Mouse (Mus musculus): ENCODE measurements around the gene Rps6kl1.
"Not testable (repeated sequence)": the region's sequence is repeated elsewhere in the genome, so short reads cannot be mapped to it uniquely, and the experiment has no call there.

Gene Rps6kl1

DNA sequence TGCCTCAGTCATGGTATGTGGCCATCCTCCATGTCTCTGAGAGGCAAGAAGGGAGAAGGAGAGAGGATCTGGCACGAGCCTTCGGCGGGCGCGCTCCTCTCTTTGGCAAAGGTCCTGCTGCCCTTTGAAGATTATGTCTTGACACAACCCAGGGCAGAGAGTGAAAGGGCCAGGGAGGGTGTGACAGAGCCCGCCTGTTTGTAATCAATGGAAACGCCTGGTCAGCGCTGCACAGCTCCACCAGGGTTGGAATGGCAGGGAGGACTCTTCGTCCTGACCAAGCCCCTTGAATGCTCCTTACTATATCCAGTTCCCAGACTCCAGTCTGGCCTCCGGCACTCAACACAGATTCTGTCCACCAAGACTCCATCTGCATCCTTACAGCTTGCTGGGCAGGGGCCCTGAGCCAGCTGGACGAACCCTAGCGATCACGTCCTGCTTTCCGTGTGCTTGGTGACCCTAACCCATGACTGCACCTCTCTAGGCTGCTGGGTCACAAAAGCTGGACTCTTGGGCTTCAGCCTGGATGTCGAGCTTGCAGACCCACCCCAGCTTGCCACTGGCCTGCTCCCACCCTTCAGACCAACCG is 24.1 kb upstream of the Rps6kl1 start:
- DNase-seq (ENCODE audit: low spot score) = no peak

DNA sequence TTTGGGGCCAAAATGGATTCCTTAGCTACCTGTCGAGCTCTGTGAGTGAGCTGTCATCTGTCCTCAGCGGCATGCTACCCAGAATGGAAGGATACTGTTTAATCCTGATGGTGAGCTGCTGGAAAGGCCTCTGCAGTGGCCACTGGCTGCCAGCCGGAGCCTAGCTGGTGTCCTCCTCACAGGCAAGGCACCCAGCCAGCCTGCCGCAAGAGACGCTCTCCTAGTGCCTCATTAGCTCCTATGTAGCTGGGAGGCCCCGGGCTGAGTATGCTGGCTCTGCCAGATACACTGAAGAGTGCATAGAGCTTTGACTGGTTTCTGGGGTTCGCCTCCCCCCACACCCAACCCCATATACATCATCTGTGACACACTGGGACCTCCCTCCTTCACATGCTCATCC is 23.0 kb upstream of the Rps6kl1 start:
- no peak for DNase-seq (ENCODE audit: low spot score)

DNA sequence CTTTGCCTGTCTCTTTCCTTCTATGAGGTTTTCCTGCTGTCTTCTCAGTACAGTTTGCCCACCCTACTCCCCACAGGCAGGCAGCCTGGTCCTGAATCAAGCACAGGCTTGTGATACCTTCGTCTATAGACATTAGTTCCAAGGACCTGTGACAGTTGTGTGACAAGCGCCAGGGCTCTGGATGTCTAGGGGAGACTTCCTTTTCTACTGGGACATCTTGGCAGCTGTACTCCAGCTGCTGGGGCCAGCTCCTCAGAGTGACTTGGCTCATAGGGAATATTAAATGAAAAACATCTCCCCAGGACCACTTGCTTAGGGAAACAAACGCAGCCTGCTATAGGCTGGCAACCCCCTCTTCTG is 19.9 kb upstream of the Rps6kl1 start:
- DNase-seq (ENCODE audit: low spot score) = no peak

DNA sequence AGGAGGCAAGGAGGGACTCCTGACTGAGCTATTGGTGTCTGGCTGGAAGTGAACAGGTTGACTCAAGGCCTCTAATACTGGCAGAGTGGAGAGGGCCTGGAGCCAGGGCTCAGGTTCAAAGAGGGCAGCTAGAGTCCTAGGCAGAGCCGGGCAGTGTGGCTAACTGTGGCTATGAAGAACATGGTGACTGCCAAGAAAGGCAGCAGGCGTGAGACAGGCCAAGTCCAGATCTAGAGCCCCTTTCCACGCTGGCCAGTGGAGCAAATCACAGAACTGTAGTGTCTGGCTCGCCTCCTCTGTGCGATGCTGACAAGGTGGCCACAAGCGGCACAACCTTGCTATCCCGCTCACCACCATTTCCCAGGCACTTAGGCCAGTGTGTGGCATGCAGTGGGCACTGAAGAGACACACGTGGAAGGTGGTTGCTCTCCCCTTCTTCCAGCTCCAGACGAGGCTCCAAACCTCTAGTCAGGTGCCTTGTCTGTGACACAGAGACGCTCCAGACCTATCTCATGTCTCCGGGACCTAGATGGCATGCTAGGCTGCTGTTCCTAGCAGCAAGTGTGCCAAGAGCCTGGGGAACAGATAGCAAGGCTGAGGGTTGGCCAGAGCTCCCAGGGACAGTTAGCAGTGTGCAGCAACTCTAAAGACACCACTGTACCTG is 19.4 kb upstream of the Rps6kl1 start:
- DNase-seq (ENCODE audit: low spot score) = no peak

DNA sequence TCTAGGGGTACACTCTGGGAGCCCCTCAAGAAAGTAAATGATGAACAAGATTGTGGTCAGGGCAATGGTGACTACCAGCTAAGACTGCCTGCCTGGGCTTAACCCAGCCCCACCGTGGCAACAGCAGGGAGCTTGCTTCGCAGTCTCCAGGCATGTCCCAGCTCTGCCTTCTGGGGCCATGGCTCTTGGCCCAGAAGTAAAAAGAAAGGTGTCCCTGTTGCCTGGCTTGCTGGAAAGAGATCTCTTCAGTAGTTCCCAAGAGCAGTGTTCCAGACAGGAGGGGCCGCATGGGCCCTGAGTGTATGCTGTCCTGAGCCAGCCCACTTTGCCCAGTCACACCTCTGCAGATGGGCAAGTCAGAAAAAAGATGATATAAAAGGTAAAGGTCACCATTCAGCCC is 18.8 kb upstream of the Rps6kl1 start:
- no peak for DNase-seq (ENCODE audit: low spot score)

DNA sequence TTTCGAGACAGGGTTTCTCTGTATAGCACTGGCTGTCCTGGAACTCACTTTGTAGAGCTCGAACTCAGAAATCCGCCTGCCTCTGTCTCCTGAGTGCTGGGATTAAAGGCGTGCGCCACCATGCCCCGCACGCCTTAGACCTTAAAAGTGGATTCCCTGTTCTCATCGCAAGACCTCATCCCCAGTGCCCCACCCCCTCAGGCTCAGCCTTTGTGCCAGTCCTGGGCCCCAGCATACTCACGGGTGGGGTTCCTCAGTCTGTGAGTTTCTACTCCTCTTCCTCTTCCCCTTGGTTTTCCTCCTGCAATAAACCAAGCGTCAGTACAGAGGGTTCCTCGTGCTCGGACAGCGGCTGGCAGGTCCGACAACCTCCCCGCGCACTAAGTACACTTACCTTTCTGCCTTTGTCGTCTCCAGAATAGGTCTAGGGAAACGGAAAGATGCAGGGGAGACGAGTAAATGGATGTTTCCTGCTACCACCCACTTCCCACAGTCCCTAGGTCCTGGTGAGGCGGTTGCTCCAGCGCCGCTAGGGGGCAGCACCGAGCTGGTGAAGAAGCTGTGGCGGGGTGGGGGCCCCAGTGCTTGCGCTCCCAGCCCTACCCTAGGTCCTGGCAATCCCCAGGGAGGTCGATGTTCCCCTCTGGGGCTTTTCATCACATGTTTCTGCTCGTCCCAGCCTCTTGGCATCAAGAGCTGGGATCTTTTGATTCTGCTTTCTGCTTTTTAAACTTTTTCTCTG is 18.2 kb upstream of the Rps6kl1 start:
- DNase-seq (ENCODE audit: low spot score) = peak; percentile 88

DNA sequence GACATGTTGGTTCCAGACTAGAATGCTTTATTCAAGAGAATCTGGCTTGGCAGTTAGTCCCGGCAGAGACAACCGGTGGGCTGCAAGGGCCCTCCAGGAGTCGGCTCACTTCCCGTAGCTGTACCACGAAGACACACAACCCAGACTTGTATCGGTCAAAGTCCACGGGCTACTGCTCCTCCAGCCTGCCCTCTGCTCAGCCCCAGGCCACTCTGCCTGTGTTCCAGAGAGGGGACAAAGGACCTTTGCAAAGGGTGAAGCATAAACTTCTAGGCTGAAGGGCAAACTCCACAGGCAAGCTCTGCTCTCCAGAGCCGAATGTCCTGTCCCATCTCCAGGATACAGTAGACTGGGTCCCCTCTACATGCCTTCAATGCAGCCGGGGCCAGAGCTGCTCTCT is 15.6 kb upstream of the Rps6kl1 start:
- DNase-seq (ENCODE audit: low spot score) = no peak

DNA sequence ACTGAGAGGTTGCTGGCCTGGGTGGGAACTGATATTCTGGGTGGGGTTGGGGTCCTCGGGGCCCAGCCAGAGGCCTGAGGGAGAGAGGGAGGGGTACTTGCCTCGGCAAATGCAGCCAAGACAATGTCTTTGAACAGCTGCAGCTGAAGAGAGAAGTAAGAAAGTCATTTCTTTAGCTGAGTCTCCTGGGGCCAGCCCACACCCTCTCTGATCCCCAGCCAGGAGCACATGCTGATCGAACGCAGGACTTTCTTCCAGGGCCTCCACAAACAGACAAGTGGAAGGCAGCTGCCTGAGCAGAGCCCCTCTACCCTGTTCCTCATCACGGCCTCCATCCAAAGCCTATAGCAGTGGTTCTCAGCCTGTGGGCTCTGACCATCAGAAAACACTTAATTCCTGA is 13.9 kb upstream of the Rps6kl1 start:
- DNase-seq (ENCODE audit: low spot score) = no peak

DNA sequence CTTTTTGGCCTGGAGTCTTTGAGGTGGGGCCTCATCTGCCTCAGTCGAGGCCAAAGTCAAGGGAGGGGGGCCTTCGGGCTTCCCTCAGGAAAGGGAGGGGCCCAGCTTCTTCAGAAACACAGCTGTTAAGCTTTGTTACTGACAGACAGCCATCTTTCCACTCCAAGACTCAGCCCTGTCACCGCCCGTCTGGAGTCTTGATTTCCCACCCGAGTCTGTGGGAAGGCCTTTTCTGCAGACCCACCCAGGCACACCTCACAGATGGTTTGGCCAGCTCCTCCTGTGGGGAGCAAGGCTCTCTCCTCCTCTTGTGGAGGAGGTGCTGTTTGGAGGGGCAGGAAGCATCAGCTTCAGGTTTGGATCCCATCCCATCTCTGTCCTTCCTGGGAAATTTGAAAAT is 8.5 kb upstream of the Rps6kl1 start:
- no peak for DNase-seq (ENCODE audit: low spot score)

DNA sequence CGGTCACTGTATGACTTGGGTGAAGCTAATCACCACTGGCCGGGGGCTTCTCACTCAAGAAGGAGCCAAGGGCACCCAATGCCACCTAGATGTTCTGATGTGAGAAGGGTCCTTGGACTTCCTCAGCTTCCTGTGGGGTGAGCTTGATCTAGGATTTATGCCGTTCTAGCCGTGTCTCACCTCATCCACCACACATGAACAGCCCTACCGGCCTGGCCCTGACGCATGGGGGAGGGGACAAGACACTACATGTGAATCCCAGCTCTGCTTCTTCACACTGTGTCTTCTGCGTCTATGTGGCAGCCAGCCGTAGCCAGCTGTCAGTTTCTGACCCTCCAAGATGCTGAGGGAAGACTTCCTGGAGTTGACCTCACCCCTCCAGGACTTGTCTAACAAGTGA is 7.7 kb upstream of the Rps6kl1 start:
- no peak for DNase-seq (ENCODE audit: low spot score)

DNA sequence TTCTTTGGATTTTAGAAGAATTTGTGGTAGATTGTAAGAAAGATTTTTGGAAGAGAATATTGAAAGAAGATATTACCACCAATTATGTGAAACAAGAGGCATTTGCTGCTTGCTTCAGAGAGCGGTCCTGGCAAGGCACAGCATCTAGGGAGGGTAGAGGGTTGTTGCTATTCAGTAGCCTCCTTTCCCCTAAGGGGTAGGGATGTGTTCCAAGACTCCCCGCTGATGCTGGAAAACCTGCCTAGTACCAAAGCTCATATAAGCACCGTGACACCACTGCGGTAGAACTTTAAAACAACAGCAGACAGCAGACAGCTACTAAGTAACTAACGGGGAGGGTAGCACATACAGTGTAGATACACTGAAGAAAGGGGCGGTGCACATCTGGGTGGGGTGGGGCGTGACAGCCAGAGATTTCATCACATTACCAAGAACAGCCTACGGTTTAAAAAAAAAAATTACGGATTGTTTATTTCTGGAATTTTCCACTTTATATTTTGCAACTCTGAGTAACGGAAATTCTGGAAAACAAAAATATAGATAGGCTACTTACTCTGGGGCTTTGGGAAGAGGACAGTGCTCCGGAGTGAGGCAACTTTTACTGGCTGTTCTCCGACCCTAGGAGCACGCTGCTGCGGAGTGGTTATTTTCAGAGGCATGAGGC is 6.9 kb upstream of the Rps6kl1 start:
- DNase-seq (ENCODE audit: low spot score) = no peak

DNA sequence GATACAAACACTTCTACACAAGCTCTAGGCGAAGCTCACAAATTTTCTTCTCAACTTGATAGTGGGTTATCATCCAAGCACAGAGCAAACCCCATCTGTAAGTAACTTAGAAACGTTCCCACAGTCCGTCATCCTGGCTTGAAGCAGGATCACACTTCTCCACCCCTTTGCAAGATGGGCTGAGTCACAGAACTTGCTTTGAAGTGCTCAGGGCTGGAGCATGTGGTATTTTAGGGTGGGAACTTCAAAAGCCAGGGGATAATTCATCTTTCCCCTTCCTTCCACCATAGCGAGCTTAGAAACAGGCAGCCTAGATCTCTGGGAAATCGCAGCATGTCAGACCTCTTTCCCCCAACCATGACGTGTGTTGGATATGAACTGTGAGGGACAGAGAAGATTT is 5.3 kb upstream of the Rps6kl1 start:
- no peak for DNase-seq (ENCODE audit: low spot score)

DNA sequence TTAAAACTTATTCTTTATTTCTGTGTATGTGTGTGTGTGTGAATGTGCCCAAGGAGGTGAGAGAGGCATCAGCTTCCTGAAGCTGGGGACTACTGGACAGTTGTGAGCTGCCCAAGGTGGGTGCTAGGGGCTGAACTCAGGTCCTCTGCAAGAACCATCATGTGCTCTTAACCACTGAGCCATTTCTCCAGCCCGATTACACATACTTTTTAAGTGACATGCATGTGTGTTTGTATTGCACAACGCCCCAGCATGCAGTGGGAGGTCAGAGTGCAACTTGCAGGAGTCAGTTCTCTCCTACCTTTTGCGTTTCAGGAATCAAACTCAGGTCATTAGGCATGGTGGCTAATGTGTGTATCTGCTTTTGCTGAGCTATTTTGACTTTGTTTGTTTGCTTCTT is 1.9 kb upstream of the Rps6kl1 start:
- no peak for DNase-seq (ENCODE audit: low spot score)

DNA sequence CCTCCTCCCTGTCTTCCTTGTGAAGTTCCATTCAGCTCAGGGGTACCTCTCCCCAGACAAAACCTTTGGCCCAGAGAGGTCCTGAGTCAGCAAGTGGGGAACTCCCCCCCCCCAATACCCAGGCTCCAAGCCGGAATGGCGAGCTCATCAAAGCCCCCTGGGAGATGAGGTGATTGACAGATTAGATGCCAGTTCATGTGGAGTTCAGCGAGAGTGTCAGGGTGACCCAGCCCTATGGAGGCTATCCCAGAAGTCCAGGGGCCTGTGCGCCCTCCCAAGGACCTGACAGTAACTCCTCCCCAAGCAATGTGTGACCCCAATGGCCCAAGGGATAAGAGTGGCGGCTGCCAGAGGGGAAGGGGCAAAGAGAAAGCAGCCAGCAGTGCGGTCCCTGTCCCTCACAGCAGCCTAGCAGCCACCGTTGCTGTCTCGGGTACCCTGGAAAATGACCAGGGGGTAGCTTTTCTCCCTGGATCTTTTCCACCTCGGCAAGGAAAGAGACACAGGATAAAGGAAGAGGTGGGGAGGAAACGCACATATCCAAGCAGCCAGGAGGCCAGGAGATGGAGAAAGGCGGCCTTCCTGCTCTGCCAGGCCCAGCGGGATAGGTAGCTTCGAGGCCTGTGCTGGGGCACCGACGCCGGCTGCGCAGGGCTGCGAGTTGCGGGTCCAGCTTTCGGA is 603 bp downstream of the Rps6kl1 start:
- no peak for DNase-seq (ENCODE audit: low spot score)

DNA sequence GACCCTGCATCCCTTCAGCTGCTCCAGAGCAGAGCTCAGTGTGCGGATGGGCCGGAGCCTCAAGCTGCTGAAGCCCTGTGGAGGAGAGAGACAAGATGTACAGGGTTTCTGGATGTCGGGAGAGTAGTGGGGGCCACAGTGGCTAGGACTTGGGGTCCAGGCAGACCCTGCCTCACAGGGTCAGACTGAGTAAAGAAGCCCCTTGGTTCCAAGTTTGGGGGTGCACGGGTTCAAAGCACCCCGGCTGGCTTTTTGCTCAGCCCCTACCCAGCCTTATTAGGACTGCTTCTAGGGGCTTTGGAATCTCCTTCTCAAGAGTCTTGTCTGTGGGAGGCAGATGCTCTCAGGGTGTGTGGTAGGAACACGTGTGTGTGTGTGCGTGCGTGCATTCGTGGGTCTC is 4.2 kb downstream of the Rps6kl1 start:
- DNase-seq (ENCODE audit: low spot score) = no peak

DNA sequence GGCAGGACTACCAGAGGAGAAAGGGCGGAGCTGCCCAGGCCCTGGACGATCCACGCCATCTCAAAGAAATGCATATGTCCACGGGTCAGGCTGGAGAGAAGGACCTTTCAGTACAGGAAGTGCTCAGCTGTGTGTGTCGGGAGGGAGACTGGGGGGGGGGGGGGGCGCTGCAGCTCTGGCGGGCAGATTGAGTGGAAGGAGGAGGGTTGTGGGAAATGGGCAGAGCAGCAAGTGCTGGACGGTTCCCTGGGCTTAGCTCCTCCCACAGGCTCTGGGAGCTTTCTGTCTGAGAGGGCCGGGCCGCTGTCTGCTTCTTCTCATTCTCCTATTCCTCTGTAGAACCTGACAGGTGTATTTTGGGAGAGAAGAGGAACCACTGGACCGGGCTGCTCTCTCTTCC is 4.7 kb downstream of the Rps6kl1 start:
- no peak for DNase-seq (ENCODE audit: low spot score)

DNA sequence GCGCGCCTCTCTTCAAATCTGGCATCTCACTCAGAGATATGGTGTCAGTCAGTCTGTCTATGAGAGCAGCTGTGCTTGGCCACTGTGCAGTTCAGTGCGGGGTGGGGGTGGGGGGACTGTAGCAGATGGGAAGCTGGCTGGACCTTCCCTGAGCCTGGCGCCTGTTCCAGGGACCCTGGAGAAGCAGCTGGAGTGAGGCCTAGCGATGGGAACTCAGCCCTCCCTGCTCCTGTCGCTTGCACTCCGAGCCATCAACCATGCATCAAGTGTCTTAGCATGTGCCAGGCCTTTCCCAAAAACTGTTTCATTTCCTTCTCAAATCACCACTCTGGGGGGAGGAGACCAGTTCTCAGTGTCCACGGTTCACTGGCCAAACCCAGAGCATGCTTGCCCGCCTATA is 5.4 kb downstream of the Rps6kl1 start:
- no peak for DNase-seq (ENCODE audit: low spot score)

DNA sequence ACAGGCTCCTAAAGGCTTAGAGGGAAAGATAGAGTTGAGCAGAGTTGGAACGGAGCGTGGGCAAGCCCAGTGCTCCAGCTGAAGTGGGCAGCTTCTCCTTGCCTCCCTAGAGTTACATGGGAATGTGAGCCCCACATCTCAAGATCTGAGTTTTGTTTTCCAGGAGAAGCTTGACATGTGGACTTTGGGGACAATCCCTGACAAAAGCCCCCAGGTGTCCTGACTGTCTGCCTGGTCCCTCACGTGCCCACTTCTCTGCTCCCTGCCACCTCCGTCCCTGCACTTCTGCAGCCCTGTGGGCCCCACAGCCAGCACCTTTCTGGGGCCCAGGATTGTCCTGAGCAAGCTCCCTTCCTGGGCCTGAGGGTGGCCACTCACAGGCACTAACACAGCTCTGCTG is 6.2 kb downstream of the Rps6kl1 start:
- DNase-seq (ENCODE audit: low spot score) = no peak

DNA sequence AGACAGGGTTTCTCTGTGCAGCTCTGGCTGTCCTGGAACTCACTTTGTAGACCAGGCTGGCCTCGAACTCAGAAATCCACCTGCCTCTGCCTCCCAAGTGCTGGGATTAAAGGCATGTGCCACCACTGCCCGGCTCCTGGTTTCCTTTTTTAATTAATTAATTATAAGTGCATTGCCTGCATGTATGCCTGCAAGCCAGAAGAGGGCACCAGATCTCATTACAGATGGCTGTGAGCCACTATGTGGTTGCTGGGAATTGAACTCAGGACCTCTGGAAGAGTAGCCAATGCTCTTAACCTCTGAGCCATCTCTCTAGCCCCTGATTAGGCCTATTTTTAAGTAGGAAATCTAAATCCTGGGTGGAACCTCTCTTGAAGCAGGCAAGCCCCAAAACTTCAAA is 6.8 kb downstream of the Rps6kl1 start:
- not testable (repeated sequence) for DNase-seq (ENCODE audit: low spot score)

DNA sequence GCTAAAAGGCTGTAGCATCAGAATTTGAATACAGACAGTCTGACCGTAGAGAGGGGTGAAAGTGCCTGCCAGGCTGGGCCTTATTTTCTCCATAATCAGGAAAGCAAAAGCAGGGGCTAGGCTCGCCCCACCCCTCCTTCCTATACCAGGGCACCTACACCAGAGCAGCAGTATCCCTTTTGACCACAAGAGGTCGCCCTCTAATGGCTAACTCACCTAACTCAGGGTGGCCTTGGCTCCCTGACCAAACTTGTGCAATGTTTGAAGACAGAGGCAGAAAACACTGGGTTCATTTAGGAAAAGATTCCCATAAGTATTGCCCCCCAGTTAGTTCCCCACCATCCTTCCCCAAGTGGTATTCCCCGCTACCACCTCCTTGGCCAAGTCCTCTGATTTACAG is 8.3 kb downstream of the Rps6kl1 start:
- peak; percentile 84 for DNase-seq (ENCODE audit: low spot score)

DNA sequence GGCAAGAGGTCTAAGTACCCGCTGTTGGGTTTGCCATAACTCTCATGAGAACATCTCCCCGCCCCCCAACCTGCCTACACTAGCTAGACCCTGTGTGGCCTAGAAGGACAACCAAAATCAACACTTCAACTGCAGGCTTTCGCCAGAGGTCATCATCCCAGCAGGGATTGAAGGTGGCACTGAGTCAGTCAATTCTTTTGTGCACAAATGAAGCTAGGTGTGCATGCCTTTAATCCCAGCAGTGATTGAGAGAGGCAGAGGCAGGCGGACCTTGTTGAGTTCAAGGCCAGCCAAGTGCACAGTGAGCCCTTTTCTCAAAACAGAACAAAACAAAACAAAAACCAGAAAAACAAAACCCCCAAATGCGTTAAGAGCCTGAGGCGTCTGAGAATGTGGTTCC is 10.0 kb downstream of the Rps6kl1 start:
- no peak for DNase-seq (ENCODE audit: low spot score)

DNA sequence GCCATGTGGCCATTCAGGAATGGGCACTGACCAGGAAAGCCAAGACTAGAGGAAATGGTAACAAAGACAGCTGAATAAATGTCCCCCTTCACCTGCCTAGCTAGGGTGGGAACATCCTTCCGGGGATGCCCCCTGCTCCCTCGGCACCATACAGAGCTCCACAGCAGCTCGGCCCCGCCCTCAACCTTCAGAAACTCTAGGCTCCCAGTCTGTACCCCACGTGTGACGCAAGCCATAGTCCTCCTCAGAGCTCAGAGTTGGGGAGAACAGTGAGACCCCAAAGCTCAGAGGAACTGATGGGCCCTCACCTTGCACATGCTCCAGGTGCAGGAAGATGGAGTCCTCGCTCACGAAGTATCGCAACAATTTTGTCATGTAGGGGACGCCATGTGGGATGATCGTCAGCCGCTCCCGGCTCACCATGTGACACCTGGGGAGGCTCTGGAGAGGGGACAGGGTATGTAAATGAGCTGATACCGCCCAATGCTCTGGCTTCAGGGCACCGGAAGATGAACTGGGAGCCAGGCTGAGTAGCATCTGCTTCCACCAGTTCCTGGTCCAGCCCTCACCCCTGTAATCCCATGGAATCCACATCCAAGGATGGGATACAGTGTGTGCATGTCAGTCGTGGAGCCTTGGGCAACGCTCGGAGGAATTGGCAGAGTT is 10.9 kb downstream of the Rps6kl1 start:
- DNase-seq (ENCODE audit: low spot score) = no peak

Data from urinary bladder, postnatal 25 days (tissue).